Mouse (Mus musculus) MEL (cell line): ENCODE data around the gene Sap25. TPM values are rescaled to one million over a fixed set of nuclear protein-coding genes. Genes with fewer than 3 reads are reported as not detected.

Experiments used
- DNase-seq: peaks from one replicate; pipeline ENCODE4 v3.0.0; 2011; ENCODE audit warnings: low read depth, low spot score
- H3K27ac ChIP-seq: 2 replicates; pipeline ENCODE4 v1.5.1; 2012; ENCODE audit warnings: low read depth, mild to moderate bottlenecking, control low read depth, low read length, moderate library complexity; ENCODE audit not compliant: control insufficient read depth
- H3K27me3 ChIP-seq, 2 experiments: fragments of 150-350 bp in 1 of 2; sonication (generic) in 1 of 2; 2 replicates each; pipeline ENCODE4 v1.6.1; 2012; ENCODE audit warnings: low read length in 2 of 2, mild to moderate bottlenecking in 2 of 2, improper control_type of control experiment in 1 of 2, moderate library complexity in 1 of 2; ENCODE audit not compliant: insufficient read depth in 2 of 2, control insufficient read depth in 1 of 2
- H3K36me3 ChIP-seq, 2 experiments: 2 replicates each; pipeline ENCODE4 v1.6.1; 2012 to 2014; ENCODE audit warnings: low read length in 2 of 2, improper control_type of control experiment in 1 of 2, inconsistent platforms in 1 of 2, mild to moderate bottlenecking in 1 of 2; ENCODE audit not compliant: insufficient read depth in 2 of 2, control insufficient read depth in 1 of 2
- H3K4me1 ChIP-seq, 2 experiments: fragments of 150-350 bp in 1 of 2; sonication (generic) in 1 of 2; 2 replicates each; pipeline ENCODE4 v1.6.1; 2012; ENCODE audit warnings: low read length in 2 of 2, improper control_type of control experiment in 1 of 2, mild to moderate bottlenecking in 1 of 2; ENCODE audit not compliant: insufficient read depth in 2 of 2, control insufficient read depth in 1 of 2
- H3K4me3 ChIP-seq, 2 experiments: fragments of 150-350 bp in 1 of 2; sonication (generic) in 1 of 2; 2 replicates each; pipeline ENCODE4 v1.5.1; 2012; ENCODE audit warnings: low read depth in 2 of 2, low read length in 2 of 2, mild to moderate bottlenecking in 2 of 2, moderate library complexity in 2 of 2, control low read depth in 1 of 2, improper control_type of control experiment in 1 of 2; ENCODE audit not compliant: control insufficient read depth in 1 of 2, insufficient read depth in 1 of 2
- H3K79me2 ChIP-seq: 2 replicates; pipeline ENCODE4 v1.6.1; 2012; ENCODE audit warnings: mild to moderate bottlenecking, low read length, moderate library complexity; ENCODE audit not compliant: control insufficient read depth, poor library complexity, insufficient read depth
- H3K9ac ChIP-seq: 2 replicates; pipeline ENCODE4 v1.6.1; 2012; ENCODE audit warnings: low read depth, mild to moderate bottlenecking, control low read depth, low read length, moderate library complexity; ENCODE audit not compliant: control insufficient read depth, poor library complexity, severe bottlenecking
- H3K9me3 ChIP-seq: fragments of 150-350 bp; sonication (generic); replicated peaks from 2 replicates; pipeline ENCODE4 v1.6.1; 2012; ENCODE audit warnings: mild to moderate bottlenecking, low read length, improper control_type of control experiment, moderate library complexity; ENCODE audit not compliant: insufficient read depth
- CTCF ChIP-seq, 3 experiments: IDR thresholded peaks in 2 of 3; conservative IDR thresholded peaks in 1 of 3; 2 replicates each; pipeline ENCODE4 v1.5.1; 2011 to 2012; ENCODE audit warnings: low read length in 3 of 3, low read depth in 2 of 3, mild to moderate bottlenecking in 2 of 3, improper control_type of control experiment in 1 of 3, inconsistent platforms in 1 of 3, mixed read lengths in 1 of 3, moderate library complexity in 1 of 3; ENCODE audit not compliant: control insufficient read depth in 1 of 3, insufficient read depth in 1 of 3, poor library complexity in 1 of 3, severe bottlenecking in 1 of 3
- ELF1 ChIP-seq: IDR thresholded peaks from 2 replicates; pipeline ENCODE4 v1.6.1; 2014; ENCODE audit warnings: low read depth, mild to moderate bottlenecking, inconsistent platforms, low read length, improper control_type of control experiment, moderate library complexity
- EP300 ChIP-seq, 2 experiments: IDR thresholded peaks; 2 replicates each; pipeline ENCODE4 v1.6.1; 2011; ENCODE audit warnings: improper control_type of control experiment in 2 of 2, low read length in 2 of 2, low read depth in 1 of 2, mild to moderate bottlenecking in 1 of 2
- ETS1 ChIP-seq: IDR thresholded peaks from 2 replicates; pipeline ENCODE4 v1.6.1; 2012; ENCODE audit warnings: low read depth, mild to moderate bottlenecking, inconsistent platforms, low read length, improper control_type of control experiment, moderate library complexity
- HCFC1 ChIP-seq: IDR thresholded peaks from 2 replicates; pipeline ENCODE4 v1.6.1; 2012; ENCODE audit warnings: low read depth, mild to moderate bottlenecking, inconsistent platforms, low read length, improper control_type of control experiment, moderate library complexity
- JUND ChIP-seq: IDR thresholded peaks from 2 replicates; pipeline ENCODE4 v1.6.1; 2011; ENCODE audit warnings: low read depth, mild to moderate bottlenecking, improper control_type of control experiment, low read length
- MAZ ChIP-seq: IDR thresholded peaks from 2 replicates; pipeline ENCODE4 v1.6.1; 2012; ENCODE audit warnings: low read depth, mild to moderate bottlenecking, inconsistent platforms, low read length, improper control_type of control experiment
- RAD21 ChIP-seq: IDR thresholded peaks from 2 replicates; pipeline ENCODE4 v1.6.1; 2011; ENCODE audit warnings: mild to moderate bottlenecking, low read depth, low read length, improper control_type of control experiment
- SMC3 ChIP-seq: IDR thresholded peaks from 2 replicates; pipeline ENCODE4 v1.6.1; 2011; ENCODE audit warnings: low read depth, low read length, improper control_type of control experiment
- TCF12 ChIP-seq: IDR thresholded peaks from 2 replicates; pipeline ENCODE4 v1.6.1; 2014; ENCODE audit warnings: low read depth, mild to moderate bottlenecking, inconsistent platforms, low read length, improper control_type of control experiment, moderate library complexity
- USF1 ChIP-seq: IDR thresholded peaks from 2 replicates; pipeline ENCODE4 v1.6.1; 2014; ENCODE audit warnings: low read depth, mild to moderate bottlenecking, inconsistent platforms, low read length, improper control_type of control experiment, moderate library complexity
- ZMIZ1 ChIP-seq: IDR thresholded peaks from 2 replicates; pipeline ENCODE4 v1.6.1; 2012; ENCODE audit warnings: low read depth, mild to moderate bottlenecking, inconsistent platforms, low read length, improper control_type of control experiment, moderate library complexity
- ZNF384 ChIP-seq: IDR thresholded peaks from 2 replicates; pipeline ENCODE4 v1.6.1; 2012; ENCODE audit warnings: low read depth, mild to moderate bottlenecking, inconsistent platforms, low read length, improper control_type of control experiment
- polyA plus RNA-seq, 2 experiments: library from polyadenylated mRNA; stranded (reverse) in 1 of 2; unstranded in 1 of 2; fragments of >175 nt in 1 of 2; fragments of >200 nt in 1 of 2; gene quantifications; 2 replicates each; pipeline versions ENCODE4 v1.2.1 to v1.2.4; 2012; ENCODE audit warnings: low replicate concordance in 2 of 2, low read depth in 1 of 2; ENCODE audit not compliant: insufficient read length in 2 of 2, insufficient read depth in 1 of 2, missing spikeins in 1 of 2
- total RNA-seq: library from RNA; depleted of rRNA; stranded (reverse); fragments of 300-350 nt; gene quantifications from 2 replicates; pipeline ENCODE4 v1.2.3, GENCODE M21; 2012

Gene Sap25
- total and polyA plus RNA-seq, 3 experiments: 1.9 to 22.7 TPM; not detected in 1

DNA sequence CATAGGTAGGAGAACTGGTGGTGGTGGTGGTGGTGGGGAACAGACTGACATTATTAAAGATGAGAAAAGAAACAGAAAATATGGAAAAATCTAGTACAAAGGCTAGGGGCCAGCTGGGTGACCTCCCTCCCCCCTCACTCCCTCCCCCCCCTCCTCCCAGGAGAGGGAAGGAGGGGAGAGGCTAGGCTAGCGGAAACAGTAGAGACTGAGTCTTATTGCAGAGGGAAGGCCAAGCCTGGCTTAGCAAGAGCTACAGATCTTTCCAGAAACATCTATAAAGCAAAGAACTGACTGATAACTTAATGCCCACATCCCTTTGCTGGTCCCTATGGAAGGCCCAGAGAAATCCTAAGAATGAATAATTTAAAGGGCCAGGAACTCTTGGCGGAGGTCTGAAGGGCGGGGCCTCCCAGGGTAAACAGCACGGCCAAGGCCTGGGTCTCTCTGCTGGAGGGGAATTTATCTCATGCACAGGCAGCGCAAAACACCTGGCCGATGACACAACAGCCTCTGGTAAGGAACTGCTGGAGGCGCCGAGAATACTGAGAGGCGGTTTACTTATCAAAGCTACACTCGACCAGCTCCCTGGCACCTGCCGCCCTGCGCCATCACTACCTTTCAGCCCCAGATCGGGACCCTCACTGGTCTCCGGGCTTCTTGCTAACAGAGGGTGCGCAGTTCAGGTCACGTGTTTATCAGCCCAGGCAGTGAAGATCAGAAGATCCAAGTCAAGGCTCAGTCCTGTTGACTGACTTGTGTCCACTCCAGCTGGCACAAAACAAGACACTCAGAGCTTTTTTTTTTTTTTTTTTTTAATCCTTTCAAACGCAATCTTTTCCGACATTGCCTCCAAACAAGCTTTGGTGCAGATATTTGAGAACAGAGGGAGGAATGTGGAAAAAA lies 8.8 kb downstream of the Sap25 start:
- Histone ChIP-seq H3K4me3 (no peak overlapping the region), H3K9ac (no peak overlapping the region), H3K27me3 (no peaks in the 10 kb centered on the region), H3K79me2 (no peaks in the 10 kb centered on the region), H3K9me3 (no peaks in the 10 kb centered on the region), H3K4me1 (peaks cover 2 to 11% of the 10 kb centered on the region in 2 experiments), H3K36me3 (peaks cover 3 to 11% of the 10 kb centered on the region in 2 experiments; a peak in 3 of 4 replicates), H3K27ac (no peak overlapping the region)
- no peak for DNase-seq
- TF ChIP-seq ZNF384 (peak; percentile 57; the same call in 1 of the 2 replicates), USF1 (peak; percentile 40; the same call in 1 of the 2 replicates), JUND (no peak), TCF12 (peak; percentile 43), ETS1 (peak; percentile 61; the same call in 1 of the 2 replicates), ZMIZ1 (no peak)

DNA sequence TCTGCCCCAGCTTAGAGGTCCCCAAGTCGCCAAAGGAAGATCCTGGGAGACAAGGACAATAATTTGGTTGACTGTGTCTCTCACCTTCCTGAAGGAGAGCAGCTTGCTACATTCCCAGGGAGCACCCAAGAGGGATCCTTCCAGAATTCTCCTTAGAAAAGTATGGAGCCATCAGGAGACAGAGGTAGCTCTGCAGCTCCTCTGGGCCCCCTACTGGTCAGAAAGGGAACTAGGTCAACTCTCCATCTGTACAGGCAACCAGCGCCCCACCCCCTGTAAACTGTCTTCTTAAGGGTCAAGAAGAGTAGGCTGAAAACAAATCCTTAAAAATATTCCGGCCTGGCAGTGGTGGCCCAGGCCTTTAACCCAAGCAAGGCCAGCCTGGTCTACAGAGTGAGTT lies 11.3 kb downstream of the Sap25 start:
- H3K4me1 ChIP-seq: peaks cover 2 to 9% of the 10 kb centered on the region in 2 experiments

DNA sequence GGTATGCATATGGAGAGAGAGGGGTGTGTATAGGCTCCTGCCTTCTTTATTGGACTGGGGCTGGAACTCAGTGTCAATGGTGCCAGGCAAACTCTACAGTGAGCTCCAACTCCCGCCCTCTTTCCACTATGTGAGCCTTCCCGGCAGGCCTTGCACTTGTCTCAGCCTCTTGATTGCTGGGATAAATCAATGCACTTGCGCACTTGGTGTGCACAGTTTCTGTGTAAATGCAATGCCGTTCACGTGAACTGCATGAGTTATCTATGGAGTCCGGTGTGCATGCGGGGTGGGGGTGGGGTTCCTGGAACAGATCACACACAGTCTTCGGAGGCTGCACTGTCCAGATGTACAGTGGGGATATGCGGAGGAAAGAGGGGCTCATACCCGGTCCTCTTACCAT lies 12.2 kb downstream of the Sap25 start:
- Histone ChIP-seq H3K4me1 (peaks cover 0 to under 1% of the 10 kb centered on the region in 2 experiments; a peak in 1 of 4 replicates), H3K27ac (no peak overlapping the region)

More for the DNA sequence above, 11.3 kb downstream of the Sap25 start:
- Histone ChIP-seq H3K36me3 (peaks cover 3 to 11% of the 10 kb centered on the region in 2 experiments; a peak in 3 of 4 replicates), H3K79me2 (no peaks in the 10 kb centered on the region)
- peak; percentile 42; the same call in 1 of the 2 replicates for TF ChIP-seq MAZ
- TF ChIP-seq HCFC1: no peak
- peak; percentile 57 for TF ChIP-seq RAD21
- TF ChIP-seq SMC3: peak; percentile 64
- no peak for TF ChIP-seq EP300 (IDR thresholded peaks at IDR 0.05; ENCODE audit: low read depth in 1 of 2, low read length in 2 of 2)
- TF ChIP-seq CTCF (IDR thresholded peaks at IDR 0.05 in 2 of 3, conservative IDR thresholded peaks at IDR 0.05 in 1 of 3; ENCODE audit: control insufficient read depth in 1 of 3, insufficient read depth in 1 of 3, low read depth in 2 of 3, low read length in 3 of 3, poor library complexity in 1 of 3, severe bottlenecking in 1 of 3): peak; percentile 77 to 84 (median 78)
- TF ChIP-seq, all 39 proteins: peak for 4
- DNase-seq: peak; percentile 64
- Histone ChIP-seq H3K27ac (no peak overlapping the region), H3K9me3 (no peaks in the 10 kb centered on the region), H3K9ac (no peak overlapping the region), H3K4me3 (no peak overlapping the region), H3K27me3 (no peaks in the 10 kb centered on the region)

More for the DNA sequence above, 12.2 kb downstream of the Sap25 start:
- H3K9ac ChIP-seq: no peak overlapping the region
- no peaks in the 10 kb centered on the region for H3K9me3 ChIP-seq
- no peak overlapping the region for H3K4me3 ChIP-seq
- H3K36me3 ChIP-seq: peaks cover 2 to 3% of the 10 kb centered on the region in 2 experiments
- no peak for TF ChIP-seq ELF1
- TF ChIP-seq MAZ: no peak
- no peak for DNase-seq
- H3K27me3 ChIP-seq: no peaks in the 10 kb centered on the region
- no peaks in the 10 kb centered on the region for H3K79me2 ChIP-seq
